Mouse (Mus musculus): ENCODE measurements around the gene Mrpl40. TPM values are rescaled to one million over a fixed set of nuclear protein-coding genes. Genes with fewer than 3 reads are reported as not detected.
"Not testable (repeated sequence)": the region's sequence is repeated elsewhere in the genome, so short reads cannot be mapped to it uniquely, and the experiment has no call there.

The Mrpl40 gene
- polyA plus RNA-seq, 1 experiment, result not detected

DNA sequence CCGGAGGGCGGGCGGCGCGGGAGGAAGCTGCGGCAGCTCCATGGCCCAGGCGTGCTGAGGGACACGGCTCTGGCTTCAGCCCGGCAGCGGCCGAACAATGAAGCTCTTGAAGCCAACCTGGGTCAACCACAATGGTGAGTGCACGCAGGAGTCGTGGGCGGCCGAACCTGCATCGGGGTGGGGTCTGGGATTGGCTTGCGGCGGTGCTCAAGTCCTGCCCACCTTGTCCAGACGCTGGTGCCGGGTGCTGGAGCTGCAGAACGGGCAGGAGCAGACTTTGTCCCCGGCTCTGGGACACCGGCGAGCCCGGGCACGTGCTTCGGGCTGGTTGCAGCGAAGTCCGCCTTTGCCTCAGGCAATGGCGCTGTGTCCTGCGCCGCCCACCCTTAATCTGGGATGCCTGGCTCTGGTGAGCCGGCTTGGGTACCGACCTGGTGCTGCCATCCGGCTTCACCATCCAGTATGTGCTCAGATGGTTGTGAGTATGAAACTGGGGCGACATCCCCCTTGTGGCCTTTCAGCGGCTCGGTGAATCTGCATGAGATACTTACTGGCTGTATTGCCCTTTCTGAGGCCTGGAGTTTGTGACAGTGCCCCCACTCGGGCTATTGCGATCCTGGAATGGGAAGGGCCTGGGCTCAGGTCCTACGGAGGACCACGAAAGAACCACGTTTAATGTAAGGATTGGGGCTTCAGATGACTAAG, 876 bp upstream of the Mrpl40 start:
- WGBS, result under 1% methylated on average over 43 of the region's 43 CpGs
- H3K27ac ChIP-seq (ENCODE audit: insufficient read depth, low read depth, low read length), result peak overlapping the region; percentile 10; the same call in 1 of the 2 replicates
- TF ChIP-seq POLR2A (IDR thresholded peaks at IDR 0.05; ENCODE audit: insufficient read depth, low read depth, low read length), result no peak
- TF ChIP-seq CTCF (IDR thresholded peaks at IDR 0.05; ENCODE audit: insufficient read depth, low read depth, low read length), result no peak
- H3K4me1 ChIP-seq (ENCODE audit: control insufficient read depth, insufficient read depth, low read length), result no peaks in the 10 kb centered on the region
- peak overlapping the region; percentile 67 for H3K4me3 ChIP-seq (ENCODE audit: insufficient read depth, low read depth, low read length)

DNA sequence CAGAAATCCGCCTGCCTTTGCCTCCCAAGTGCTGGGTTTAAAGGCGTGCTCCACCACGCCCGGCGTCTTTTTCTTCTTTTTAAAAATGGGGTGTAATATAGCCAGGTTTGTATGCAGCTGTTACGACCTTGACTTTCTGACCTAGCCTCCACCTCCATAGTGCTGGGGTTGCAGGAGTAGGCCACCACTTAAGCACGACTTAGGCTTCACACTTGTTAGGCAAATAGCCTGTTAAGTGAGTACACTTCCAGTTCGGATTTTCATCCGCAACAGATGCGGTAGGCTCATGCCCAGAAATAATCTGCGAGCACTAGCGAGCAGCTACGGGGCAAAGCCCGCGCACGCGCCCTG, 596 bp downstream of the Mrpl40 start:
- H3K27ac ChIP-seq (ENCODE audit: insufficient read depth, low read depth, low read length), result peak overlapping the region; percentile 57
- WGBS, result under 1% methylated on average over 17 of the region's 17 CpGs

DNA sequence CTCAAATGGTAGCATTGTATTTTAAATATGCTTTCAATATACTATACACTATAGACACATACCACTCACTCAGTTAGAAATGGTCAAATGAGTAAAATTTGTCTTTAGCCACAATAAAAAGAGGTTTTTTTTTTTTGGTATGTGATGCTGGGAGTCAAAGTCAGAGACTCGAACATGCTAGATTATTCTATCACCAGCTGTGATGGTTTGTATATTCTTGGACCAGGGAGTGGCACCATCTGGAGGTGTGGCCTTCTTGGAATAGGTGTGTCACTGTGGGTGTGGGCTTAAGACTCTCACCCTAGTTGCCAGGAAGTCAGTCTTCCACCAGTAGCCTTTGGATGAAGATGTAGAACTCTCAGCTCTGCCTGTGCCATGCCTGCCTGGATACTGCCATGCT, 6.2 kb downstream of the Mrpl40 start:
- 93% methylated on average over 1 of the region's 1 CpGs for WGBS
- H3K27ac ChIP-seq (ENCODE audit: insufficient read depth, low read depth, low read length); H3K4me3 ChIP-seq (ENCODE audit: insufficient read depth, low read depth, low read length); H3K4me1 ChIP-seq (ENCODE audit: control insufficient read depth, insufficient read depth, low read length): not testable (repeated sequence)

More for the DNA sequence above, 596 bp downstream of the Mrpl40 start:
- Histone ChIP-seq H3K4me3 (ENCODE audit: insufficient read depth, low read depth, low read length) (peak overlapping the region; percentile 67), H3K4me1 (ENCODE audit: control insufficient read depth, insufficient read depth, low read length) (no peaks in the 10 kb centered on the region)
- no peak for TF ChIP-seq POLR2A (IDR thresholded peaks at IDR 0.05; ENCODE audit: insufficient read depth, low read depth, low read length)
- TF ChIP-seq CTCF (IDR thresholded peaks at IDR 0.05; ENCODE audit: insufficient read depth, low read depth, low read length), result no peak

DNA sequence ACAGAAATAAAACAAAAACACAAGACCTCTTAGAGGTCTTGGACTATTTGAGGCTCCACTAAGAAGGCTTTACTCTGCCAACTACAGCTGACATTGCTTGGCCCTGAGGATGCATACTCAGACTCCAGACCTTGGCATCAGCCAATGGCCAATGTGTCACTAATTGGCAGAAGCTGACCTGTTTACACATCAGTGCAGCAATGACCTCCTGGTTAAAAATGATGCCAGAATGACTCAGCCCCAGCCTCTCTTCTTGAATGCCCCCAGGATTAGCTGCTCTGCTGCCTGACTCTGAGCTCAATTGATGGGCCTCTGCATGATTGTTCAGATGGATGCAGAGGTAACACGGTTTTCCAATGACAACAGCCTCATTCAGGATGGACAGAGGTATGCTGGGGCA, 16.5 kb downstream of the Mrpl40 start:
- Histone ChIP-seq H3K27ac (ENCODE audit: insufficient read depth, low read depth, low read length) (no peak overlapping the region), H3K4me1 (ENCODE audit: control insufficient read depth, insufficient read depth, low read length) (no peaks in the 10 kb centered on the region), H3K4me3 (ENCODE audit: insufficient read depth, low read depth, low read length) (no peak overlapping the region)
- TF ChIP-seq POLR2A (IDR thresholded peaks at IDR 0.05; ENCODE audit: insufficient read depth, low read depth, low read length) (no peak), CTCF (IDR thresholded peaks at IDR 0.05; ENCODE audit: insufficient read depth, low read depth, low read length) (no peak)
- WGBS, result 40% methylated on average over 1 of the region's 1 CpGs

DNA sequence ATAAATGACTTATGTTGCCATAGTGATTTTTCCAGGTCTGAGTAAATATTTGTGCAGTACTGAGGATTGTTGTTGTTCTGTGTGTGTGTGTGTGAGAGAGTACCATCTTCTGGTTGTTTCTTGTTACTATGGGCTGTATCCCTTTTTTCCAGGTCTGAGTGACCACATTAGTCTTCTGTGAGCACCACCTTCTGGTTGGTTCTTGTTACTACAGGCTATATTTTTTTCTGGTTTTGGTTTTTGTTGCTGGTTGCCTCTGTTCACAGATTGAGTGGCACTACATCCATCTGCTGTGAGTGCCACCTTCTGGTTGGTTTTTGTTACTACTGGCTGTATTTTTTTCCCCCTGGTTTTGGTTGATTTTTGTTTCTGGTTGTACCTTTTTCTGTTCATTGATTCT, 18.1 kb downstream of the Mrpl40 start:
- no peak overlapping the region for H3K27ac ChIP-seq (ENCODE audit: insufficient read depth, low read depth, low read length)
- H3K4me1 ChIP-seq (ENCODE audit: control insufficient read depth, insufficient read depth, low read length), result no peaks in the 10 kb centered on the region
- TF ChIP-seq POLR2A (IDR thresholded peaks at IDR 0.05; ENCODE audit: insufficient read depth, low read depth, low read length), result no peak
- no peak for TF ChIP-seq CTCF (IDR thresholded peaks at IDR 0.05; ENCODE audit: insufficient read depth, low read depth, low read length)
- H3K4me3 ChIP-seq (ENCODE audit: insufficient read depth, low read depth, low read length), result no peak overlapping the region

DNA sequence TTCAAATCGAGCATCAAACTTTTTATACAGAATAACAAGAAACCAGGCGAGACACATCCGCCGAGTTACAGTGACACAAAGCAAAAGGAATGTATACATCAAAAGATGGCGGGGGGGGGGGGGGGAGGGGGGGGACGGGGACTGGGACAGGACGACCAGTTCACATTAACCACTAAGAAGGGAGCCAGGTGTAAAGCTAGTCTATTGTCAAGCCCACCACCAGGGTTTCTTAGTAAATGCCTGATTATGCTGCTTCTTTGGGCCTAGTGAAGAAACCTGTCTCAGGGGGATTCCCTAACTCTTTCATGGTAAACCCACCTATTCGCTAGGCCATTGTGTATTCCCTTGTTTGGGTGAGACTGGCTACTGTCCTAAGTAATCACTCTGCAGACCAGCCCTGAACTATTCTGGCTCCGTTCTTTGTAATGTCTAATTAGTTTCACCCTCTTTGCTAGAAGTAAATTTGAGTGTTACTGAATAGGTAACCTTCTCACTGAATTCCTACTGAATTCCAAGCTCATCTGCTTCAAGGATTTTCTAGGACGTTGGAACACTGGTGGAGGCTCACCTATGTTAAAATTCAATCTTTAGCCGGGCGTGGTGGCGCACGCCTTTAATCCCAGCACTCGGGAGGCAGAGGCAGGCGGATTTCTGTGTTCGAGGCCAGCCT, 27.0 kb downstream of the Mrpl40 start:
- H3K4me3 ChIP-seq (ENCODE audit: insufficient read depth, low read depth, low read length); H3K4me1 ChIP-seq (ENCODE audit: control insufficient read depth, insufficient read depth, low read length); H3K27ac ChIP-seq (ENCODE audit: insufficient read depth, low read depth, low read length): not testable (repeated sequence)
- 88% methylated on average over 17 of the region's 17 CpGs for WGBS

DNA sequence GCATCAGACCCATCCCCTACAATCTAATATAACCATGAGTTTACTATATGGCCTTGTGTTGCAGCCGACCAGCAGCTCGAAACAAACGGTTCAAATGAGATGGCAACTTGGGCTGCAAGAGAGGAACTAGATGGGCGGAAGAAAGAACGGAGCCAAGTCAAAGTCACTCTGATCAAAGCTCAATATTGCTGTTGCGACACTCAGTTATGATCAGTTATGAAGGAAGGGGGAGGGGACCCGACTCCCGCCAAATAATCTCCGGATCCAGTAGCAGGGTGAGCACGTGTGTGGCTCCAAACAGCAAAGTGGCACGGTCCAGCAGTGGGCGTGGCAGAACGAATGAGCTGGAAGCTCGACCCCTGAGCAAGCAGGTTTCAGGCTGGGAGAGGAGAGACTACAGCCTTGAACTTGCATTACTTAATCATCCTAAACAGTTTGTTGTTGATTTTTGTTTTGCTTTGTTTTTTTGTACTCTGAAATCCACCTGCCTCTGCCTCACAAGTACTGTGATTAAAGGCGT, 30.3 kb downstream of the Mrpl40 start:
- WGBS, result 89% methylated on average over 15 of the region's 15 CpGs
- TF ChIP-seq CTCF (IDR thresholded peaks at IDR 0.05; ENCODE audit: insufficient read depth, low read depth, low read length), result no peak
- no peak for TF ChIP-seq POLR2A (IDR thresholded peaks at IDR 0.05; ENCODE audit: insufficient read depth, low read depth, low read length)
- no peak overlapping the region for H3K27ac ChIP-seq (ENCODE audit: insufficient read depth, low read depth, low read length)

DNA sequence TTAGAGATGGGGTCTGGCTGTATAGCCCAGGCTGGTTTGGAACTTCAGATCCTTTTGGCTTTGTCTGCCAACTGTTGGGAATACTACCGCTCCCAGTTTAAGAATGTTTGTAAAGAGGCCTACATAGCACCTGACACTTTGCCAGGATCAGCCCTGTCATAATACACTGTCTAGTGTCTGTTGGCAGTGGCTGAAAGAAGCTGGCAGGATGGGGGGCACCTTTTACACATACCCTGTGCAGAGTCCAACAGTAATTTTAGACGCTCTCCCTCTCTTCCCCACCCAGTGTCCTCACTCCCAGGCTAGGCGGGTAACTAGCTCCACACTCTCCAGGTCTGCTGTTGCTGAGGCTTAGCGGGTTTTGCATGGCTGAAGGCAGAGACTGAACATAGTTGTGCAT, 38.3 kb downstream of the Mrpl40 start:
- TF ChIP-seq CTCF (IDR thresholded peaks at IDR 0.05; ENCODE audit: insufficient read depth, low read depth, low read length), result no peak
- TF ChIP-seq POLR2A (IDR thresholded peaks at IDR 0.05; ENCODE audit: insufficient read depth, low read depth, low read length), result no peak
- no peaks in the 10 kb centered on the region for H3K4me1 ChIP-seq (ENCODE audit: control insufficient read depth, insufficient read depth, low read length)
- H3K27ac ChIP-seq (ENCODE audit: insufficient read depth, low read depth, low read length), result no peak overlapping the region
- H3K4me3 ChIP-seq (ENCODE audit: insufficient read depth, low read depth, low read length), result no peak overlapping the region
- WGBS, result 80% methylated on average over 4 of the region's 4 CpGs

More for the DNA sequence above, 30.3 kb downstream of the Mrpl40 start:
- no peaks in the 10 kb centered on the region for H3K4me1 ChIP-seq (ENCODE audit: control insufficient read depth, insufficient read depth, low read length)
- H3K4me3 ChIP-seq (ENCODE audit: insufficient read depth, low read depth, low read length), result no peak overlapping the region

DNA sequence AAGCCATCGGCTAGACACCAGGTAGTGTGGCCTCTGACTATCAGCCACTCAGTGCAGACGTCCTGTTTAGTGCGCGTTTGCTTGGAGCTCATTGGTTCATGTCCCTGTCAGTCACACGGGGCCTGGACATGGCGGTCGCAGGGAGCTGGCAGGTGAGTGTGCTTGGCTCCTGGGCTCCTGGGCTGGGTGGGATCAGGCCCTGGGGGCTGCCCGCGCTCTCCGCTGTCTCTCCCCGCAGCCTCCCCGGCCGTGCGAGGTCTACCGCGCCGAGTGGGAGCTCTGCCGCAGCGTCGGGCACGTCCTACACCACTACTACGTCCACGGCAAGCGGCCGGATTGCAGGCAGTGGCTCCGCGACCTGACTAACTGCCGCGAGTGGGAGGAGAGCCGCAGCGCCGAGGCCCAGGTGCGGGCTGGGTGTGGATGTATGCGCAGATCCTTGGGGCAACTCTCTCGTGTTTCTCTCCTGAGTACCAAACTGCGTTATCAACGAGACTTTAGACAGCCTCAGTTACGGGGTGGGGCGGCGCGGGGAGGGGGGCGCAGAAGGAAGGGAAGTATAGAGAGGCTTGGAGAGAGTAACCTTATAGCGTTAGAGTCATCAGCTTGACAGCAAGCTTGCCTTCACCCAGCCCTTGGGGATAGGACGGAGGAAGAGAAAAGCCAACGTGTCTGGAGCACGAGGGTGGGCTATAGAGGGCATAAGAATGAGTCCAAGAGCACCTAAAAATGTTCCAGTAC, 40.0 kb downstream of the Mrpl40 start, which contains the start of the genes 2510002D24Rik and Gm28539:
Gene 2510002D24Rik (plus strand): TSS at position 111 of the 741 bp plus-strand sequence.
Gene Gm28539 (plus strand): TSS at position 117 of the 741 bp plus-strand sequence.
- TF ChIP-seq CTCF (IDR thresholded peaks at IDR 0.05; ENCODE audit: insufficient read depth, low read depth, low read length) (no peak), POLR2A (IDR thresholded peaks at IDR 0.05; ENCODE audit: insufficient read depth, low read depth, low read length) (peak; percentile 33; the same call in 1 of the 2 replicates)
- under 1% methylated on average over 46 of the region's 46 CpGs for WGBS
- H3K27ac ChIP-seq (ENCODE audit: insufficient read depth, low read depth, low read length), result no peak within 1 kb of the TSS
- H3K4me1 ChIP-seq (ENCODE audit: control insufficient read depth, insufficient read depth, low read length), result no peaks in the 10 kb centered on the region
- H3K4me3 ChIP-seq (ENCODE audit: insufficient read depth, low read depth, low read length), result peak within 1 kb of the TSS; percentile 61

All from olfactory bulb, adult 2 months (tissue).